Mouse (Mus musculus) heart, embryonic 11.5 days (tissue): Measurements from ENCODE around the gene Fbxw21. TPM values are rescaled to one million over a fixed set of nuclear protein-coding genes. Genes with fewer than 3 reads are reported as not detected.
"Not testable (repeated sequence)": the region's sequence is repeated elsewhere in the genome, so short reads cannot be mapped to it uniquely, and the experiment has no call there.

Source experiments
- ATAC-seq: fragments of 200-750 bp; cut with Nextera tagmentation; replicated peaks from 2 replicates; pipeline ENCODE4 v1.8.0; 2017; ENCODE audit warnings: moderate library complexity; ENCODE audit not compliant: insufficient number of reproducible peaks, low FRiP score, low TSS enrichment
- H3K27ac ChIP-seq: fragments of 300-500 bp; sonication (generic); 2 replicates; pipeline ENCODE4 v1.5.1; 2014; ENCODE audit warnings: mild to moderate bottlenecking, low read depth, low read length
- H3K27me3 ChIP-seq: fragments of 300-500 bp; sonication (generic); 2 replicates; pipeline ENCODE4 v1.6.1; 2014; ENCODE audit warnings: mild to moderate bottlenecking, low read length, mixed read lengths; ENCODE audit not compliant: control insufficient read depth, insufficient read depth
- H3K36me3 ChIP-seq: fragments of 300-500 bp; sonication (generic); 2 replicates; pipeline ENCODE4 v1.6.1; 2014; ENCODE audit warnings: mild to moderate bottlenecking, low read length, moderate library complexity, mixed read lengths; ENCODE audit not compliant: control insufficient read depth, insufficient read depth
- H3K4me1 ChIP-seq: fragments of 300-500 bp; sonication (generic); 2 replicates; pipeline ENCODE4 v1.6.1; 2014; ENCODE audit warnings: low read length; ENCODE audit not compliant: control insufficient read depth, insufficient read depth
- H3K4me2 ChIP-seq: fragments of 300-500 bp; sonication (generic); 2 replicates; pipeline ENCODE4 v1.6.1; 2014; ENCODE audit warnings: mild to moderate bottlenecking, moderate library complexity
- H3K4me3 ChIP-seq: fragments of 300-500 bp; sonication (generic); 2 replicates; pipeline ENCODE4 v1.5.1; 2014; ENCODE audit warnings: low read depth, low read length
- H3K9ac ChIP-seq: fragments of 300-500 bp; sonication (generic); 2 replicates; pipeline ENCODE4 v1.6.1; 2014; ENCODE audit warnings: mild to moderate bottlenecking, low read depth, low read length, moderate library complexity
- H3K9me3 ChIP-seq: fragments of 300-500 bp; sonication (generic); replicated peaks from 2 replicates; pipeline ENCODE4 v1.6.1; 2016; ENCODE audit warnings: low read length; ENCODE audit not compliant: control insufficient read depth
- WGBS: fragments of 180-500 bp; shearing (Covaris S2); extraction: QIAGEN DNeasy Blood & Tissue Kit; methylation state at CpG from one replicate; pipeline ENCODE4 v1.1.7; 2014; ENCODE audit not compliant: insufficient replicate concordance; 5-methylcytosine and 5-hydroxymethylcytosine counted together
- polyA plus RNA-seq: library from polyadenylated mRNA; unstranded; fragments of >200 nt; fragmentation: Nextera tagmentation; extraction: Ambion mirVana; gene quantifications from 2 replicates; pipeline ENCODE4 v1.2.1, GENCODE M21; 2014

The Fbxw21 gene
- polyA plus RNA-seq = not detected in 2 replicates

- Histone ChIP-seq H3K27me3 (no peaks in the 10 kb centered on the region), H3K36me3 (no peaks in the 10 kb centered on the region), H3K9me3 (no peaks in the 10 kb centered on the region), H3K4me3 (no peak within 1 kb of the TSS), H3K27ac (no peak within 1 kb of the TSS), H3K4me2 (no peak within 1 kb of the TSS), H3K4me1 (no peaks in the 10 kb centered on the region), H3K9ac (no peak within 1 kb of the TSS)
- no peak for ATAC-seq
- WGBS = 63% methylated on average over 3 of the region's 3 CpGs
Observed at GRCm38 (mm10) chr9:109161941-109162340, at the start of gene Fbxw21. Gene Fbxw21, minus strand, starts transcription at chr9:109162041.

GRCm38 (mm10) chr9:109201347-109201746, 39.5 kb upstream of the Fbxw21 start:
- not testable (repeated sequence) for H3K4me1 ChIP-seq, H3K27me3 ChIP-seq, H3K27ac ChIP-seq, H3K9me3 ChIP-seq, ATAC-seq, H3K9ac ChIP-seq, H3K36me3 ChIP-seq, H3K4me3 ChIP-seq, H3K4me2 ChIP-seq
- 79% methylated on average over 1 of the region's 1 CpGs for WGBS

DNA sequence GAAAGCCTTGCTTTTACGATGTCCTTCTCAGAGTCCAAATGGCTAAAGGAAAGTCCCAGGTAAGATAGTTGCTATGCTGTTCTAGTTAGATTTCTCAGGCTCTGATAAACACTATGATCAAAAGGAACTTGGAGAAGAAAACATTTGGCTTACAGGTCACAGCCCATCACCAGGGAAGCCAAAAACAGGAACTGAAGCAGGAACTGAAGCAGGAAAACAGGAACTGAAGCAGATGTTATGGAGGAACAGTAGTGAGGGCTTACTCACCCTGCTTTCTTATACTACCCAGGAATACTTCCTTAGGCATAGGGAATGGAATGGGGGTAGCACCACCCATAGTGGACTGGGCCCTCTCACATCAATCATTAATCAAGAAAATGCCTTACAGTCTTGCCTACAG, 38.5 kb upstream of the Fbxw21 start:
- no peaks in the 10 kb centered on the region for H3K4me1 ChIP-seq
- no peak overlapping the region for H3K27ac ChIP-seq
- H3K9ac ChIP-seq = no peak overlapping the region
- H3K4me2 ChIP-seq = no peak overlapping the region
- no peaks in the 10 kb centered on the region for H3K36me3 ChIP-seq
- H3K27me3 ChIP-seq = no peaks in the 10 kb centered on the region
- 87% methylated on average over 1 of the region's 1 CpGs for WGBS
- no peaks in the 10 kb centered on the region for H3K9me3 ChIP-seq
- ATAC-seq = no peak
- H3K4me3 ChIP-seq = no peak overlapping the region

GRCm38 (mm10) chr9:109199353-109199752, 37.5 kb upstream of the Fbxw21 start:
- no peak overlapping the region for H3K27ac ChIP-seq
- no peaks in the 10 kb centered on the region for H3K27me3 ChIP-seq
- no peak overlapping the region for H3K9ac ChIP-seq
- no peak overlapping the region for H3K4me2 ChIP-seq
- H3K9me3 ChIP-seq = no peaks in the 10 kb centered on the region
- no peaks in the 10 kb centered on the region for H3K4me1 ChIP-seq
- H3K4me3 ChIP-seq = no peak overlapping the region
- H3K36me3 ChIP-seq = no peaks in the 10 kb centered on the region
- ATAC-seq = no peak
- WGBS = 46% methylated on average over 1 of the region's 1 CpGs

GRCm38 (mm10) chr9:109195875-109196274, 34.0 kb upstream of the Fbxw21 start, which contains the start of gene Fbxw13:
Gene Fbxw13, minus strand, starts transcription at chr9:109195975.
- 75% methylated on average over 3 of the region's 3 CpGs for WGBS

GRCm38 (mm10) chr9:109177208-109177607, 15.4 kb upstream of the Fbxw21 start:
- no peak overlapping the region for H3K9ac ChIP-seq
- H3K36me3 ChIP-seq = no peaks in the 10 kb centered on the region
- H3K27ac ChIP-seq = no peak overlapping the region
- H3K4me3 ChIP-seq = no peak overlapping the region
- no peak for ATAC-seq
- no peaks in the 10 kb centered on the region for H3K4me1 ChIP-seq
- H3K27me3 ChIP-seq = no peaks in the 10 kb centered on the region
- H3K9me3 ChIP-seq = no peaks in the 10 kb centered on the region
- no peak overlapping the region for H3K4me2 ChIP-seq
- 76% methylated on average over 1 of the region's 1 CpGs for WGBS

More at GRCm38 (mm10) chr9:109195875-109196274, 34.0 kb upstream of the Fbxw21 start, which contains the start of gene Fbxw13:
- H3K36me3 ChIP-seq, H3K4me1 ChIP-seq, H3K4me2 ChIP-seq, H3K9ac ChIP-seq, H3K4me3 ChIP-seq, H3K27ac ChIP-seq, H3K27me3 ChIP-seq, H3K9me3 ChIP-seq, ATAC-seq: not testable (repeated sequence)

DNA sequence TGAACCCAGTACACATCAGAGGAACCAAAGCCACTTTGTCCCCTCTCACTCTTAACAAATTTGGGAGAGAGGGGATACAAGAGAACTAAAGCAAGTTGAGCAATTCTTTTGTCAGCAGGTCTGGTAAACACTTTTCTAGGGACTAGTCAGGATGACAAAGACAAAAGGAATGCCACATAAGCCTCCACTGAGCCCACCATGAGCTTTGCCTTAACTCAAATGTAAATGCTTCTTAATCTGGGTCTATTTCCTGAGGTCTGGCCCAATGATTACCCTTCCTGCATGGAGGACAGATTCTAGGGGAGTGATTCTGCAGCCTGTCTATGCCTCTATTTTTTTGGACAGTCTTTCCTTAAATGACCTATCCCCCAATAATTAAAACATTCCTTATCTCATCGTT, 14.5 kb upstream of the Fbxw21 start:
- no peak for ATAC-seq
- no peak overlapping the region for H3K4me2 ChIP-seq
- no peaks in the 10 kb centered on the region for H3K9me3 ChIP-seq
- H3K36me3 ChIP-seq = no peaks in the 10 kb centered on the region
- no peak overlapping the region for H3K27ac ChIP-seq
- no peak overlapping the region for H3K4me3 ChIP-seq
- H3K4me1 ChIP-seq = no peaks in the 10 kb centered on the region
- 70% methylated on average over 1 of the region's 1 CpGs for WGBS
- H3K9ac ChIP-seq = no peak overlapping the region
- no peaks in the 10 kb centered on the region for H3K27me3 ChIP-seq

- H3K4me3 ChIP-seq = no peak overlapping the region
- H3K4me2 ChIP-seq = no peak overlapping the region
Observed at GRCm38 (mm10) chr9:109167316-109167715, 5.5 kb upstream of the Fbxw21 start.

DNA sequence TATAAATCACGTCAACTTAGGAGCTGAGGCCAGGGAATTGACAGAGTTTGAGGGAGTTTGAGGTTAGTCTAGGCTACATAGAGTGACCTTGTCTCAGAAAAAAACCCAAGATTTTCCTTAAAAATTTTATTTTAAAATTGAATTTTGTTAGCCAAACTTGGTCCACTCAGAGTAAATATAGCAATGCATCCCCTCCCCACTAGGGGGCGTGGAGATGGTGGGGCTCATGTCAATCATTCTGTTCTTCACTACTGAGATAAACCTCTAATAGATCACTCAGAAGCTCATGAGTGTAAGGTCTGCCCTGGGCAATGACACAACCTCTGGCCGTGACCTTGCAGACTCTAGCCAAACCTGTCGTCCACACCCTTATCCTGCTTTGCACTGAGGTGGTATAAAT, 21.4 kb downstream of the Fbxw21 start:
- not testable (repeated sequence) for H3K9me3 ChIP-seq, H3K27me3 ChIP-seq, H3K36me3 ChIP-seq, H3K27ac ChIP-seq, H3K4me3 ChIP-seq, ATAC-seq, H3K4me2 ChIP-seq, H3K4me1 ChIP-seq, H3K9ac ChIP-seq
- WGBS = 66% methylated on average over 4 of the region's 4 CpGs

More at GRCm38 (mm10) chr9:109167316-109167715, 5.5 kb upstream of the Fbxw21 start:
- Histone ChIP-seq H3K27ac (no peak overlapping the region), H3K27me3 (no peaks in the 10 kb centered on the region), H3K9ac (no peak overlapping the region), H3K9me3 (no peaks in the 10 kb centered on the region), H3K36me3 (no peaks in the 10 kb centered on the region), H3K4me1 (no peaks in the 10 kb centered on the region)
- no peak for ATAC-seq
